Mouse (Mus musculus): ENCODE measurements around the gene Olfr448.

Gene Olfr448

DNA sequence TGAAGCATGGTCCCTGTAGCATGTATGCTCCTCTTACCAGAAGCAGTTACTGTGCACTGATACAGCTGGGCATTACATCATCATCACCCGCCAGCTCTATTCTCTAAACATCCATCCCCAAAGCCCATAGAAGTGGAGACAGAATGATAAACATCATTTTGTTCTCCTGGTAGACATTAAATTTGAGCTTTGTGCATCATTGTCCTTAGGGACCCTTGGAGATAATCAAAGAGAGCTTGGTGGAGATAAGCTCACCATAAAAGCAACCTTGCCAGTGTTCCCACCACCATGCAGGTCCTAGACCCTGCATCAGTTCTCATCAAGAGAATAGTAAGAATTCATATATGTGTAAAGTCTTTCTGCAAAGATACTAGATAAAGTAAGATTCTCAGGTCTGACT, at the start of gene Olfr448:
Olfr448 (plus strand) TSS at position 301 of the 400 bp plus-strand sequence.
- no peak for DNase-seq (ENCODE audit: low spot score)

GRCm38 (mm10) chr6:42860222-42860819, 29.9 kb upstream of the Olfr448 start:
- no peak for DNase-seq (ENCODE audit: low spot score)

GRCm38 (mm10) chr6:42869695-42870094, 20.5 kb upstream of the Olfr448 start:
- DNase-seq (ENCODE audit: low spot score), result no peak

DNA sequence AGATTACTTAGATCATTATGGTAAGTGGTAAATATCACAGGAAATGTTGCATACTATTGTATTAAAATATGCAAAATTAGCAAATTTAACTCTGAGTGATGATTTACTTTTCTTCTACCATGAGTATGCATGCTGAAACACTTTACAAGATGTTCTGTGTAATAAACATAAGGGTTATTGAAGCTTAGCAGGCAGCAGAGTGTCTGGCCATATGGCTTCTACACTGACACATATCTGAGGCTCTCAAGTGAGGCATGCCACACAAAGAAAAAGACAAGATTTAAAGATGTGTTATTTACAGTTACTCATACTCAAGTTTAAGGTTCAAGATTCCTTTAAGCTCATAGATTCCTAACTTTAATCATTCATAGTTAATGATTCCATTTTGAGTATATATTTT, 13.9 kb upstream of the Olfr448 start:
- DNase-seq (ENCODE audit: low spot score), result no peak

- DNase-seq (ENCODE audit: low spot score), result no peak
Measured at GRCm38 (mm10) chr6:42900345-42900744, 10.1 kb downstream of the Olfr448 start.

DNA sequence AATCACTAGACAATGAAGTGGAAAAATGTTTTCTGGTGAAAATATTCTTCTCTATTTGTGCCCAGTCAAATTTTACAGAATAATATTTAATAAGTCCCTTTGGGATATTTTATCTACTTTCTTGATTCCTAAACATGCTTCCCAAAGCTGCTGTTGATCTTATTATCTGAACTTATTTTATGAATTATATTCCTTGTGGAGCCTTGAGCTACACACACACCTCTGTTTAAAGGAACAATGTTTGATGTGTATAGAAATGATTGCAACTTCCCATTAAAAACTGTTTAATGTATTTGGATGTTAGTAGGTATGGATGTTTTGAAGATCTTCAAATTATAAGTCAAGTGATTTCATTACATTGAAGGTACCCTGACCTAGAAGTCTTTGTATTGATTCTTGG, 18.3 kb downstream of the Olfr448 start, which contains the start of gene Olfr447:
Olfr447 (plus strand) TSS at position 301 of the 400 bp plus-strand sequence.
- no peak for DNase-seq (ENCODE audit: low spot score)

DNA sequence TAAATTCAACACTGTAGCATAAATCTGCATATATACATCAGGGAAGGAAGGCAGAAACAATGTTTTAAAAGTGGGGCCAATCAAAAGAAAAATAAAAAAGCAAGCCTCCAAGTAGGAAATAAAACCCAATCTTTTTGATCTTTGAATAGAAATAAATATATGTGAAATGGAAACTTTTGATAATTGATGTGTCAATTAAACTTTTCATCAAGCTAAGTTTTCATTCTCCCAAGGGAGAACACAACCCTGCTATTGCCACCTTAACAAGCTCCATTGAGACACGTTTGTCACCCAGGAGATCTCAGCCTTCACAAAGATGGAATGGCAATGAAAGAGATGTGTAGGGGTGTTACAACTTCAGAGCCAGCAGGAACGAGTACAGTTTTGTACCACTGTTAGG, 30.8 kb downstream of the Olfr448 start, which contains the start of gene Olfr446:
Olfr446 (plus strand) TSS at position 301 of the 400 bp plus-strand sequence.
- no peak for DNase-seq (ENCODE audit: low spot score)
